Mouse (Mus musculus): ENCODE results near the gene Gm7534.

The Gm7534 gene

DNA sequence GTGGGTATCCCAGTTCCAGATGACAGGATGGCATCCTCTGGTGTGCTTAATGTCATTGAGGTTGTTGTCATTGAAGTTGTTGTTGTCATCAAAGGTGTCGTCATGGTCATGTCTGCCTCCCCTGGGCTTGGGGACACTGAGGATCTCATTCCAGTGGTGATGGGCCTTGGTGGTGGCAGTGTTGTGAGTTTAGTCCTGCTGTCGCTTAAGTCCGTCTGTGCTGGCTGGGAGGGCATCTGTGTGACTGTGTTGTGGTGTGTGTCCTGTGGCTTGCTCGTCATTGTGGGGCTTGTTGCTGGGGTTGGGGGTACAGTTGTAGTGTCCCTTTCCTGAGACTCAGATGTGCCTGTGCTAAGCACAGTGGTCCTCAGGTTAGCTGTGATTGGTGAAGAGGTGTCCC is at the start of gene Gm7534:
TSS of gene Gm7534 (minus strand) at position 101 of the 400 bp plus-strand sequence.
- DNase-seq = no peak

DNA sequence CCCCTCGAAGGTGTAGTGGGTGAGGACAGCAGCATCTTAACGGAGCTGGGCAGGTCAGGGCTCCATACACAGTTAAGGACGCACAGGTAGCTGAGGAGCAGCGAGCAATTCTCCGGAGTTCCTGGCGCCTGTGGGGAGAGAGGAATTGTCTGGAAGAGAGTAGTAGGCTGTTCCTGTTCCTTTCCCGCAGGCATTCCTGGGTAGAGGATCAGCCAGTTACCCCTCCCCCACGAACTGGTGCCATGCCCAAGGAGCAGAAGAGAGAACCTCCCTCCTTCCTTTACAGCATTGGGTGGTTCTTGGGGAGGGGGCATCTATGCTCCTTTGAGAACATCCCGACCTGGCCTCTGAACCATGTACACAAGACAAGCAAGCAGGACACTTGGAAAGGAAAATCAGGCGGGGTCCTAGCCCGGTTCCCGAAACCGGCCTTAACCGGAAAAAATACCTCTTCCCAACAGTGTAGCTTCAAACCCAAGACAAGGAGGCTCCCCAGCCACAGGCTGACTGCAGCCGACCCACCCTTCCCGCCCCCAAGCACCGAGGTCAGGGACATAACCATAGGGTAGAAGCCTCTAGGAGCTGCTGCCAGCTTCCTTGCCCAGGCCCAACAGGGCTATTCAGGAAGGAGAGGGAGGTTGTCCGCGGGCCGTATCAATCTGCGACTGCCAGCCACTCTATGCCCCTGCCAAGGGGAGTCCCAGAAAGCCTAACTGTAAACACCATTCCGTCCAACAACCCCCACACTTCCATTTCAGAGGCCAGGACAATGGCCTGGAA is 49.5 kb upstream of the Gm7534 start:
- DNase-seq = no peak

DNA sequence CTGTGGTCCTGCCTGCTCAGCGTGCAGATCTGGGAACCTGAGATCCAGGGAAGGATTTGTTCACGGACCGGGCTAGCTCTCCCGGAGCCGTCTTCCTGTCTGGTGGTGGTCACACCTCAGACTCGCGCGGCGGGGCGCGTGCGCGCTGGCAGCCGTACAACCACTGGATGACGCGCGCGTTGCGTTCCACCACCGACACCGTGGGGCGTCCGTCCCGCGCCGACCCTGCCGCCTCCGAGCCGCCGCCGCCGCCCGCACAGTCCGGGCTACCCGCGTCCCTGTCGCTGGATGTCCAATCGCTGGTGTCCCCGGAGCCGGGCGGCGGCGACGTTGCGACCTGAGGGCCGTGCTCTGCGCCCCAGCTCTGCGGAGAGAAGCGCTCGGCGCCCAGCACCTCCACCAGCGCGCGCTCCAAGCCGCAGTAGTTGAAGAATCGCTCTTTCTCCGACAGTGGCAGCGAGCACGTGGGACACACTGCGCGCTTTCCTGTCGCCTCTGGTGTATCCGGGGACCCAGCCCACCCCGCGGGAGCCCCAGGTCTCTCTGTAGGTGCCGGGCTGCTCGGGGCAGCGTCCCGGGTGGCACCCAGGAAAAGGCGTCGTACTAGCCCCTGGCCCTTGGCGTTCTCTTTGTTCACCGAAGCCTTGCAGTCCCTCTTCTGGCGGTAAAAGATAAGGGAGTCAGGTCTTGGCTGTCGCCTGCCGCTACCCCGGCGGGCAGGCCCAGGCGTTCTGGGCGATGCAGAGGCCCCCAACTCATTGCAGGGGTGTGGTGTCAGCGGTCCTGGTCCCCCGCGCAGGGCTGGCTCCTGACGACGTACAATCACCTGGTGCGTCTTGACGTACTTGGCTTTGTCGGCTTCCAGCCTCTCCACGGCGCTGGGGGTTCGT is 48.7 kb upstream of the Gm7534 start:
- DNase-seq = no peak

DNA sequence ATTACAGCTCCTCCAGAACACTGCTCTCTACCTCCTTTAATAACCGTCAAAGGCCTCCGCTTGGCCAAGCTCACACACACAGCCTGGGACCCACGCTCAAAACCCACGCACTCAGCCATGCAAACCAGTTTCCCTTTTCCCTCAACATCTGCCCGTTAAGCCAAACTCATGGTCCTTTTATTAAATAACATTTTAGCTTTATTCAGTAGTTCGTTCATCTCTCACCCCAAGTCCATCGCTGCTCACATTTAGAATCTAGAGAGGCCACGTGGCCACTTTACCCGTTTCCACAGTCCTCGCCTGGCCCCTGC is 48.1 kb upstream of the Gm7534 start:
- DNase-seq = no peak

DNA sequence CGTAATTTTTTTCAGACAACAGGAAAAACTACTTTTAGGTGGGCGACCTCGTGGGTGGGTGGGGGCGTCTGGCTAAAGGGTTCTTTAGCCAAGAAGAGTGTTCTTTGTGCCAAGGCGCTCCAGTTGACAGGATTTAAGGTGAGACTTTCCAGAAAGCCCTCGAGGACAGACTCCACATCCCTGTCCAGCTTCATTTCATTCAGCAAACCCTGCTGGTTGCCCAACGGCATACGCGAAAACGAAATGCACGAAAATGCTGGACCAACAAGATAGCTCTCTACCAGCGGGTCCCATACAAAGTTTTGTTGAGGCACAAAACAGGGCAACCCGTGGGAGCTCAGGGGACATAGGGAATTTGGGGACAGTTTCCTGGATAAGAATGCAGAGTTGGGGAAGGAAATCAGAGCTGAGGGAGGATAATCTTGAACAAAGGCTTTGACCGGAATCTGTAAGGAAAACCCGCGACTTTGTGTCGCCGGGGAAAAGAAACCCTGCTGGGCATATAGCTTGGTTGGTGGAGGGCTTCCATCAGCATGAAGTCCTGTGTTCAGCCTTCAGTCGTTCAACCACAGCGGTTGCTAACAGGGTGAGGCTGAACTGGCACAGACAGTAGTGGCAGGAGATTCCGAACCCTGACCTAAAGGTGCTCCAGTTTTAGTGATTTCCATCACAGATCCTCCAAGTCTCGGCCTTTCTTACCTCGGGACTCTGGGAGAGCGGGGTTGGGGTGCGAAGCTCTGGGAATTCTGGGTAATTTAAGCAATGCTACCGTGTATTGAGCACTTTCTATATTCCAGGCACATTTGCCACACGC is 47.5 kb upstream of the Gm7534 start:
- DNase-seq = no peak

DNA sequence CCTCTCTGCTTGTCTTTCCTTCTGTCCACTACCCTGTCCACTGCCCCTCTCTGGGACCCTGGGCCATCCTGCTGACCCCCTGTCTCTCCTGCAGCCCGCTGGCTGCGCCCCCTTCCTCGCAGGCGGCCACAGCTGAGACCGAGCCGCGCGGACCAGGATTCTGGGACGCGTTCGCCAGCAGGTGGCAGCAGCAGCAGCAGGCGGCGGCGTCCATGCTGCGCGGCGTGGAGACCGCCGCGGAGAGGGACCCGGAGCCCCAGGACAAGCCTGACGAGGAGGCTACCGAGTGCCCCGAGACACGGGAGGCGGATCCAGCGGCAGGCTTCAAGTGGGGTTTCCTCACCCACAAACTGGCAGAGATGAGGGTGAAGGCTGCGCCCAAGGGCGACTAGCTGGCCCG is 46.8 kb upstream of the Gm7534 start:
- peak; percentile 38 for DNase-seq

DNA sequence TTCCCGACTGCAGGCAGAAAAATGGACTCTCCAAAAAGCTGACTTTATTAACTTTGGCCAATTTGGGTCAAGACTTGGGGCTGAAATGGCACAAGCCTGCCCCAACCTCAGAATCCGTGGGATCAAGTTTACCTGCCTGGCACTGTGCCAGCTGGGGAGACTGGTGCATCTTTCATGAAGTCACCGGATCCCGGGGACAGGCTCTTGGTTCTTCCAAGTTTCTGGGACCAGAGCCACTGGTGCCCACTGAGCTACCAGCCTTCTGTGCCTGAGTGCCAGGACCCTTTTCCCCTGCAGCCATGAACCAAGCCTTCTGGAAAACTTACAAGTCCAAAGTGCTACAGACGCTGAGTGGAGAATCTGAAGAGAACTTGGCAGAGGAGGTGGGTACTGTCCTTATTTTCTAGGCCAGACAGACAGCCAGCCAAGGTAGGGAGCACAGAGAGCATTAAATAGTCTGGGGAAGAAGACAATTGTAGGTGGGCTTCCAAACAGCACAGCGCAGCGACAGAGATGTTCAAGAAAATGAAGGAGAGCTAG is 44.0 kb upstream of the Gm7534 start, which contains the start of gene Gm30191:
TSS of gene Gm30191 (plus strand) at position 217 of the 540 bp plus-strand sequence.
- peak; percentile 26 for DNase-seq

DNA sequence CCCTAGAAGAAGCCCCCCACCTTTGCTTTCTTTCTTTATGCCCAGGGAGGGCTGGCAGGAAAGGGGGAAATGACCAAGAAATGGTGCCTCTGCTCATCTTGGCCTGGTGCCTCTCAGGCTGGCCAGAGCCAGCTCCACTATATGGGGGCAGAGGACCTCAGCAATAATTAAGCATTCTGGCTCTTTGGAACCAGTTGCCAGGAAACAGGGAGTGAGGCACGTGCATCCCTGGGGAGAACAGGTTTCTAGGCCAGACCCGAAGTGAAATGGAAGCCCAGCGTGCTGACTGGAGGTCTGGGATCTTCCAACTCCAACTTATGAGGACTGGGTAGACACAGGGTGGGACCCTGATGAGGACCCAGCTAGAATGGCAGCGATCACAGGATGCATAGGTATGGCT is 43.5 kb upstream of the Gm7534 start:
- peak; percentile 37 for DNase-seq

DNA sequence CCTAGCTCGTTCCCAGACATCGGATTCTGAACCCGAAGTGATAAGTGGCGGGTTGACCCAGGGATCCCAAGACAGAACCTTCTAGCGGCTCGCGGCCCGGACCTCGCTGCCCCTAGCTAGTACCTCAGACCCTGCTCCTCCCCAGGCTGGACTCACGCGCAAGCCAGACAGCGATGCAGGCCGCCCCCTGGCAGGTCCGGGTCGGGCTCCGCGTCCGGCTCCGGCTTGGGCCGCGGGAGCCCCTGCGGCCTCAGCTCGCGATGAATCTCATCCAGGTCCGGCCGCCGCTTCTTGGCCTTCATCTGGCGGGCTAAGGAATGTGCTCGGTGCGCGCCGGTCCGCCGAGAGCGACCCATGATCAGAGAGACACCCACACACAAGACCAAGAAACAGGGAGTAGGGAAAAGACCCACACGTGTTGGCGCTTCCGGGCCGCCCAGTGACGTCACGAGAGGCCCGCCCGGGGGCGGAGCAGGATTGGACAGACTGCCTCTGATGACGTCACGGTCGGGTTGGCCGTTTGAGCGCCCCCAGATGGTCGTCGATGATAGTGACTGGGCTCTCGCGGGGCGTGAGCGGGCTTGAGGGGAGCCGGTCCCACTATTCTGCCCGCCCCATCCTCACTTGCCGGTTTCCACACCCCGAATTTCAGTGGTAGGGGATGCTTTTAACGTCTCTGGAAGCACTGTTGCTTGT is 42.5 kb upstream of the Gm7534 start, which contains the start of gene Zfp593:
TSS of gene Zfp593 (minus strand) at position 445 of the 696 bp plus-strand sequence.
- peak; percentile 95 for DNase-seq

DNA sequence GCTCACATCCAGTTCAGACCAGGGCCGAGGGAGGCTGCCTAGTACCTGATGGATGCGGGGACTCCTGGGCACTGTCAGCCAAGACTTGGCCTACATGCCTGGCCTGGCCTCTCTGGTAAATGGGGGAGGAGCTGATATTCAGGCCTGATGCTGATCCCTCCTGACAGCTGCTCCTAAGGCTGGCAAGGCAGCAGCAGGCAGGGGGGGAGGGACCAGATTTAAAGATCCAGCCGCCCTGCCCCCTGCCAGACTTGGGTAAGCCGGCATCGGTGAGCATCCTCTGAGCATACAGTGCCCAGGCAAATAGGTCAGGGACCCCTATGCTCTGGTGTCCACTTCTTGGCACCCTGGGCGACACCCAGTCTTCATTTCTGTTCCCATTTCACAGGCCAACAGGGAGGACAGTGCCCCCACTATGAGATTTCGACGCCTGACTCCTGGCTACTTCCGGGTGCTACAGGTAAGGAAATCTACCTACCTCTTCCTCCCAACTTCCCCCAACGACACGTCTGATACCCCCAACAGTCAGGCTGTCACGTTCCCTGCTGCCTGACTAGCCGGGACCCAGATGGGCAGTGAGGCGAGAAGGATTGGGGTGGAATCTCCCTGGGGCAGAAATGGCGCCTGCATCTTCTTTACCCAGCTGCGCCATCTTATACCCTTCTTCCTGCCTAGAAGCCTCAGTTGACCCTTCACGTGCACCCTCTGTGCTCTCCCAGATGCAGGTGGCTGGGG is 40.9 kb upstream of the Gm7534 start, which contains the start of gene E130218I03Rik:
TSS of gene E130218I03Rik (plus strand) at position 147 of the 735 bp plus-strand sequence.
- DNase-seq = peak; percentile 16

DNA sequence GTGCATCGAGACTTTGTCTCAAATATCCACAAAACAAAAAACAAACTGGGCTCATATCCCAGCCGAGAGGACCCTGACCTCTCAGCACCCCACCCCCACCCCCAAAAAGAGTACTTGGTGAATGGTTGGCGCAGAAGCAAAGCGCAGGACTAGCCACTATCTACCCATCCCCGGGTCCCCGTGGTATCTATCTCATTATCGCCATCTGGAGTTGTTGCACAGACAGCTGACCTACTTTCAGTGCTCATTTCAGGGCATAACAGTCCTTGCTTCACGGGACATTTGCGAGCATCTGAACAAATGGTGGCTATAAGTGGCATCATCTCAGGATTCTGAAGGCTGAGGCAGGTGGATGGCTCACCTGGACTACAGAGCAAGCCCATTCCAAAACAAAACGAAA is 35.9 kb upstream of the Gm7534 start:
- peak; percentile 36 for DNase-seq

DNA sequence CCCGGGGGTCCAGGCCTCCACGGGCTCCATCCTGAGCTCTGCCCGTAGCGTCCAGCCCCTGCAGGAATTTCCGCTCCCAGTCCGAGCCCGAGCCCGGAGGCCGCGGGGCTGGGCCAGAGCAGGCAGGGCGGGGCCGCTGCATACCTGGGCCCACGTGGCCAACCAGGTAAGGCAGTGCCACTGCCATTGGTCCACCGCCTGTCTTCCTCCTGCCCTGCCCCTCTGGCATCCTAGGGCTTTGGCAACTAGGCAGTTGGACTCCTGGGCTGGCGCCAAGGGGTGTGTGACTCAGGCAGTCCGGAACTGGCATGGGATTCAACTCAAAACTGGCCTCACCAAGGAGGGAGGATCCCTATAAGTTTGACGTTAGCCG is 35.5 kb upstream of the Gm7534 start, which contains the start of gene Cnksr1:
TSS of gene Cnksr1 (minus strand) at position 121 of the 373 bp plus-strand sequence.
- peak; percentile 68 for DNase-seq

DNA sequence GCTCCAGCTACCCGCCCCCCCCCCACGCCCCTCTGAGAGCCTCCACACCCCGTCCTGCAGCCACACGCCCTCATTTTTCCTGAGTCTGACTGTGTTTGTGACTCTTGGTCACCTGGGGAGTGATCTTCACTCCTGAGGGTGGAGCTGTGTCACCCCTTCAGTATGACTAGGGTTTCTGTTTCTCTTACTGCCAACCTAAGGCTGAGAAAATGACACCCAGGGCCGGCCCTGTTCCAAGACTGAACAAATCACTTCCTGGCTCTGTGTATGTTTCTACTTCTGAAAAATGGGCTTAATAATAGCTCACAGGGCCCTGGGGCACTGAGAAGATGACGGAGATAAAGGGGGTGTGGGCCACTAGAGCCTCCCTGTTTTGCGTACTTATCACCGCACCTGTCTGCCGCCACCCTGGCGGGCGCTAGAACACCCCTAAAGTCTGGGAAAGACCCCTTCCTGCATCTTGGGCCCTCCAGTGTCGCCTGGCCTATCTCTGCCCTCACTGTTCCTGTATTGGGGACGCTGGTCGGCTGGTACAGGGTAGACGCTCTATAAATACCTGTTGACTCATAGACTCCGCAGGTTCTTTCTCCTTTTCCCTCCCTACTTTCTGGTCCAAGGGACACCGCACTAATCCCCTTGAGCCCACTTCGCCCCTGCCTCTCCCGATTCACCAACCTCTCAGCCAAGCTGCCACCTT is 34.9 kb upstream of the Gm7534 start:
- DNase-seq = peak; percentile 14

DNA sequence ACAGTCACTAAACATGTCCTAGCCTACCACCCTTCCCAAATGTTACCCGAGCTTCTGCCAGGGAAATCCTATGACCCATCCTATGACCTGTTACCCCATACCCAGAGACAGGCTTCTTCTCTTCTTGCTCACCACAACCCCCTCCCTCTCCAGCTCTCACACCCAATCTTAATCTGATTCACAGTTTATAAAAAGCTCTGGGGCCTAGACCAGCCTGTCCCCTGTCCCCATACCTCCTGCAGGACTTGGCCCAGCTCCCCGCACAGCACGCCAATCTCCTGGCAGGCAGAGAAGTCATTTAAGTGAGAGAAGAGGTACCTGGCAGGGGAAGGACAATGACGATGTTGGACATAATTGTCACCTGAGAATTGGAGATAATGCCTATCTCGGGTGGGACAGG is 32.1 kb upstream of the Gm7534 start:
- no peak for DNase-seq

DNA sequence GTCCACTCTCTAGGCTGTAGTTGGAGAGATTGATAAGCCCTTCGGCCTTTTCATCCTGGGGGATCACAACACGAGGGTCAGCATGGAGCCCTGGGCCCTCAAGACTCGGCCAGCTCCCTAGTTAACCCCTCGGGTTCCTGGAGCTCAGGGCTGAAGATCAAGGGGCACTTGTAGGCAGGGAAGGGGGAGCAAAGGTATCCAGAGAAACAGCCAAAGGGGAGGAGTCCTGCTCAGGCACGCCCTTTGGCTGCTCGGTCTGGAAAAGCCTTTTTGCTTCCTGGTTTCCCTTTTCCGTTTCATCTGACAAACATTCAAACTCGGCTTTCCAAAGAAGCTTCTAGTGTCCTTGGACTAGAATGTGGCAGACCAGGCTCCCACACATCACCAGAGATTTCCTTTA is 27.6 kb upstream of the Gm7534 start:
- DNase-seq = no peak

DNA sequence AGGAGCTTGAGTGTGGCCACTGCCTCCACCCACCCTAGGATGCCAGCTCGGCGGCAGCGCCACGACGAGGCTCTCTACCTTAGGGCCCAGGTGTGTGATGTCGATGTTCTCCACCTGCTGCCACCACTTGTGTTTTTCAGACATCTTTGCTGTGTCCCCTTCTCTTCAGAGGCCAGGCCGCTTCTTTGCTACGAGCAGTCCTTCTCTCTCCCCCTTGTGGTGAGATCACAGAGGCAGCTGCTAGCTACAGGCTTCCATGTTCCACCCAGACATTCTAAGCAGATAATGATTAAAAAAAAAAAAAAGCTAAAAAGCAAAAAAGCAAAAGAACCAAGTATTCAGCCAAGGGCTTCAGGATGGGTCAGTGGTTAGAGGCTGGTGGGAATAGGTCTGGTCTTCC is 24.4 kb upstream of the Gm7534 start, which contains the start of gene Catsper4:
TSS of gene Catsper4 (minus strand) at position 190 of the 400 bp plus-strand sequence.
- DNase-seq = no peak

DNA sequence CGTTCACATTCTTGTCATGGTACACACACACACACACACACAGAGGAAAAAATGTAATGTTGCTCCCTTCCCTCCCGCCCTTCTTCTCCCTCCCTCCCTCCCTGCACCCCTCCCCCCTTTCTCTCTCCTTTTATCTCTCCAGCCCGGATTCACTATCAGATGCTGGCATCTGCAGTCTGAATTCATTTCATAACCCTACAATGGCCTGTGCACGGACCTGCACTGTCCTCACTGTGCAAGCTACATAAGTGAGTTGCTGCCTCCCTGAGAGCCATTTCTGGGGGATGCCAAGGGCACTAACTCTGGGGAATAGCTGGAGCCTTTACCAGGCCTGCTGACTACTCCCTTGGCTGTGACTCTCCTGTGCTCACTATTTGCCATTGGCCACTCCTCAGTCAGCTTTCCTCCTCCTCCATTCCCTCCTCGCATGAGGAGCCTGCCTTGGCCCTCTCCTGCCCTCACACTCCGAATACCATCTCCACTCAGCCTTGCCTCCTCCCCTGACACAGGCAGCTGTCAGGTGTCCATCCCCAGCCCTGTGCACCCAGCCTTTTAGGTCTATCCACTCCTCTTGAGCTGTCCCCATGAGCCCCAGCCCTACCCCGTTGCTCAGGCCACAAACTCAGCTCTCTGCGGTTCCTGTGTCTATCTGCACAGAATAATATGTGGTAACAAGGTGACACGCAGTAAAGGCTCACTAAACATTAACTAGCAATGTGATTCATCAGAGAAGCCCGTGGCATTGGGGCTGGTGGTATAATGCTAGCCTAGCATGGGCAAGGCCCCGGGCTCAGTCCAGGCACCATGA is 20.2 kb upstream of the Gm7534 start:
- DNase-seq = no peak

DNA sequence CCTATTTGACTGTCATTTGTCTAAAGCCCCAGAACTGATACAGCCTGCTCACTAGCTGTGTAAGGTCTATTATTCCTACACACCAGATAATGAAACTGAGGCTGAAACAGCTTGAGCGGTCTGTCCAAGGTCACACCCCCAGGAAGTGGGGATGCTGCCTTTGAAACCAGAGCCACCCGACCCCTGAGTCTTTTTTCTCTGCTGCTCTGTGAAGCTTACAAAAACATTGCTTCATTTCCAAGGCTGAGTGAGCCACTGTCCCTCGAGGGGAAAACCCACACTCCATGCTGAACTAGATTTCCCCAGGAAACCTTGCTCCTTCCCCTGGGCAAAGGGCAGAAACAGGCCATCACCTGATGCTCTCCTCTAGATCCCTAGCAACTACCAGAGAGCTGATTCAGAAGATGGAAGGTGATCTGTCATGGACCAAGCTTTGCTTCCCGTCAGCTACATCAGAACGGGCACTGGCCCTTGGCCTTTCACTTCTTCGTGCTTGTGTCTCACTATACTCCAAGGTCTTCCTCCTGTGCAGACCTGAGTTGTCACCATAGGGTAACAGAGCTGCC is 3.8 kb upstream of the Gm7534 start:
- DNase-seq = no peak

DNA sequence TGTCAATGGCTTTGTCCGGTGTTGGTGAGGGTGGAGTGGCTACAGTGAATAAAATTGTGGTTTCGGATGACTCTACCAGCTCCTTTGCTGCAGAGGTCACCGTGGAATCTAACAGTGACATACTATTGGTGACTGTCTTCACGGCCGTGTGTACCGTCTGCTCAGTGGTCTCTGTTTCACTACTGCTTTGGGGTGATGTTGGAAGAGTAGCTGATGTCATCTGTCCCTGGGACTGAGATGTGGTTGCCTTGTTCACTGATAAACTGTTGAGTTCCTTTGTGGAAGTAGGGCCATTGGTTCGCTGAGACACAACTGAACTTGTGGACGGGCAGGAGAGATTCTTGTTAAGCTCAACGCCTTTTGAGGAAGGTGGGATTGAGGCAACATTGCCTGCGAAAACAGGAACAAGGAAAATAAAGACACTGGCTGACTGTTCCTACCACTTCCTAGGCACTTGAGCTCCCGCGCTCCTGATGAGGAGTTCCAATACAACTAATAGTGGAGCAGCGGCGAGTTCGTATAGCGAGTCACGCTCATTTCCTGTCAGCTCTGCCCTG is 614 bp upstream of the Gm7534 start:
- DNase-seq = no peak

Data from cerebellum, adult 9-10 months (tissue).